Mouse (Mus musculus) adrenal gland, postnatal 10 days (tissue): Measurements from ENCODE around the gene Vsig2. TPM values are rescaled to one million over a fixed set of nuclear protein-coding genes. Genes with fewer than 3 reads are reported as not detected.

Experiments used
- DNase-seq: peaks from one replicate; pipeline ENCODE4 v3.0.0; 2021; ENCODE audit warnings: mixed read lengths
- total RNA-seq, 2 experiments: library from RNA; stranded (reverse); gene quantifications; 2 replicates each; pipeline ENCODE4 v1.2.3; 2021

Vsig2 gene
- total RNA-seq, 2 experiments from 2014 or later: 5.6 to 9.0 TPM

DNA sequence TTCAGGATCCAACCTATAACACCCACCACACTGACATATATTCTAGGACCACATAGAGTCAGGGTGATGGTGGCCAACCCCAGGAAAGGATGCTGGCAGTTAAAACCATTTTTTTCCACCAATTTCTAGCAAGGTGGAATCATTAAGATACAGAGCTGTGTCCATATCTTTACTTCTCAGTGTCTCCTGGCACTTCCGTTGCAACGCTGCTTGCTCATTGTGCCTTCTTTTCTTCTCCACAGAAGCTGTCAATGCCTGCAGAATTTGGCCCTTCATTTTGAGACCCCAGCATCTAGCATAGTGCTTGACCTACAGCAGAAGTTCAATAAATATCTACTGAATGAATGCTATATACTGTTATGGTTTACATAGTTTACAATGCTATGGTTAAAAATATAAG is 28.0 kb downstream of the Vsig2 start:
- DNase-seq: no peak

GRCm38 (mm10) chr9:37567454-37567853 is 28.4 kb downstream of the Vsig2 start:
- no peak for DNase-seq

DNA sequence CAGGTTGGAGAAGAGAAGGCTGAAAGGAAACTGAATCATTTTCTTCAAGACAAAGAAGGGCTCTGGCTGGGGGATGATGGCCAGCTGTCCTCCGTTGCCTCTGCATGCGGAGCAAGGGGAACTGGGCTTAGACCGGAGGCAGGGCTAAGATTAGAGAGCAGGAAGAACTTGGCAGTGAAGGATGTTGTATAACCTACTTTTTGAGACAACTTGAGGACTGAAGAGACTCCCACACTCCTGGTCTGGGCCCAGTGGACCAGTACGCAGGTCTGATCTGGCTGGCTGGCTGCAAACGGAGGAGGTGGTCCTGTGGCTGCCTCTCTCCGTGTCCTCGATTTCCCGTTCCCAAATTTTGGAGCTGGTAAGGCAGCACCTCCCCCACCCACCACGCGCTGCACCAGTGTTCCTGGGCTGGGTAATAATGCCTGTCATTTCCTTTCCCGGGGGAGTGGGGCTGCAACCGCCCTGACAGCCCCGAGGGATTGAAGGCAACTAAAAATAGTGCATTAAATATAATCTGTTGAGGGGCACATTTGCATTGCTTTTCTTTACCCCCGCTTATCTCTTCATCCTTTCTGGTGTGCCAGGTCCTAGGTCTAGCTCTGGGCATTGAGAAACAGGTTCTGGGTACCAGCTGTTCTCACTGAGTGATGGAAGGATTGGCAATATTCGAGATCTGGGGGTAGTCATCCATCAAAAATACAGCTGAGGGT is 29.0 kb downstream of the Vsig2 start:
- DNase-seq: peak; percentile 32

DNA sequence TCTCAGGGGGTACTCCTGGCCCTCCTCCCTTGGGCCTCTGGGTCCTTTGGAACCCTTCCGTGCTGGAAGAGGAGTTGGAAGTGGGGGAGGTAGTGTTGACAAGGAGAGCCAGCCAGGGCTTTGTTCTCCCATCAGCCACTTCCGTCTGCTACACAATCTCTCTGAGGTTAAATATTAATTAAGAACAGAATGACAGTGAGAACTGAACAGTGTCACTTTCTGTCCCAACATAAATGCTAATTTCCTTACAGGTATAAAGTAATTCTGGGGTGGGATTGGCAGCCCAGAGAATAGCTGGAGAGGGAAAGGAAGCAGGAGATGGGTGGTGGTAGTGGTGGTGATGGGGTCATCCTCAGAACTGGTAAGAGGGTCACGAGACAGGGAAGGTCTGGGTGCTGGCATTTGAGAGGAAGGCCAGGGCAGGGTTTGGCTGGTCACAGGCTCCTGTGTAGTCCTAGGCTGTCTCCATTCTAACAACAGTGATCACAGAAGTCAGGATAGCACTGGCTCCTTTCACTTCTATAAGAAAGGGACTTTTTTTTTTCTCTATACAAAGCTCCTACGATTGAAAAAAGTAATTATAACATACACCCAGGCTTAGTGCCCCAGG is 29.7 kb downstream of the Vsig2 start:
- no peak for DNase-seq

DNA sequence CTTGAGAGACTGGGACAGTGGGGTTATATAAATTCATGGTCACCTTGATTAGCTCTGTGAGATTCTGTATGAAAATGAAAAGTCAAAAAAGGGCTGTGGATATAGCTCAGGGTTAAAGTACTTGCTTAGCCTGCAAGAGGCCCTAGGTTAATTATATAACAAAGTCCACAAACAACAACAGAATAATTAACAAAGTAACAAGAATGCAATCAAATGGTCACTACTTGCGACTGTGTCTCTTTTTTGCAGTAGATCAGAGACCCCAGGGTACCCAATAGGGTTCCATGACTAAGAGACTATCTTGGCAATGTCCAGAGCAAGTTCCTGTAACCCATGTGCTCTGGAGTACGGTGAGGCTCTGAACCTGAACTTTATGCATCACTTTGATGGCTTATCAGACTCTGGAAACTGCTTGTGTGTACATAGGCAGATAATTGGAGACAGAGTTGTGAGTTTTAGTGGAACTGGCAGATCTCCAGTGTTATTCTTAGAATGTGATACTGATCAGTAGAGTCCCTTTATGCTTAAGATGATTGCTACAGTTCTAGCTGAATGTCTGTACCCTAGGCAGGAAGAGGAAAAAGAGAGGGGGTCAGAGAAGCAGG is 30.3 kb downstream of the Vsig2 start:
- DNase-seq: no peak

DNA sequence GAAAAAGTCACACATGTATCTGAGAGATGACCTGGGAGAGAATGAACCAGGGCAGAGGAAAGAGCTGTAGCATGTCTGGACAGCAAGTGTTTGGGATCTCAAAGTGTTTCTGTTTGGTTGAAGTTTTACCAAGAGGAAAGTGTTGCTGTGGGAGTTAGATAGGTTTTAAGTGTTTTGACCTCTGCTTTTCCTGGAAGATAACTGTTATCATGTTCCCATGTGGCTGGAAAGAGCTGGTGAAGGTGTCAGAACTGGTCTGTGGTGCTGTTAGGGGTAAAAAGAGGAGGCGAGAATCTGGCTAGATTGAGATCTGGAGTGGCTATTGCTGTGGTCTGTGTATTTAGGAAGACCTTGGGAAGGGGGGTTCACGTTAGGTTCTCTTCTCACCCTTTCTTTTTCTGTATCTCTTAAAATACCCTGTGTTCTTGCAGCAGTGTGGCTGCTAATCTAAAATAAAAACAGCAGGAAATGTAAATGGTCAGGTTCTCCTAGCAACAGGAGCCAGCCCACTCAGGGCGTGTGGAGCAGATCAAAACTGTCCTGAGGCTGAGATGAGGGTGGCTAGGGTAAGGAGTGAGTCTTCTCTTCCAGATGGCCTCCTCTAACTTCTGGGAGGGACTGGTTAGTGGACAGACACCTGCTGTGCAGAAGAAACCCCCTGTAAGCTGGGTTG is 33.3 kb downstream of the Vsig2 start:
- DNase-seq: no peak

DNA sequence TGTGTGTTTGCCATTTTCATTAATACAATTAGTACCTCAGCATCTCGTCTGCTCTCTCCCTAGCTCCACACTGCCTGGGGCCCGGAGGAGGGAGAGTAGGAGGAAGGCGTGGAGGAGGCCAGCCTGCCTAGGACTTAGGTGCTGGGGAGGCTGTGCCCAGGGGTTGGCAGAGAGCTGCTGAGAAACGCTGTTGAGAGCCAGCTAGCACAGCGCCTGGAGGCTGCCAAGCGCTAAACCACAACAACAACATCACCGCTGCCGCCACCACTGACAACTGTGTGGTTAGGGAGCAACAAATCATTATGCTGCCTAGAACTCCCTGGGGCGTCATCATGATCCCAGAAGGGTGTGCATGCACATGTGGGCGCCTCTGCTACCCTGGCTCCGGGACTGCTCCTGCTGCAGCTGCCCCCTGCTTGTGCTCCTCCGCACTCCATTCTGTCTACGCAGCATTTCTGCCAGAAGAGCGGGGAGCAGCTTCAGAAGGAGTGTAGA is 37.4 kb downstream of the Vsig2 start:
- peak; percentile 30 for DNase-seq

- DNase-seq: no peak
Observed at GRCm38 (mm10) chr9:37583594-37583993, 44.5 kb downstream of the Vsig2 start.

GRCm38 (mm10) chr9:37586718-37587117 is 47.7 kb downstream of the Vsig2 start:
- DNase-seq: no peak

GRCm38 (mm10) chr9:37590381-37590780 is 51.3 kb downstream of the Vsig2 start:
- DNase-seq: no peak

GRCm38 (mm10) chr9:37592025-37592424 is 53.0 kb downstream of the Vsig2 start:
- DNase-seq: no peak

DNA sequence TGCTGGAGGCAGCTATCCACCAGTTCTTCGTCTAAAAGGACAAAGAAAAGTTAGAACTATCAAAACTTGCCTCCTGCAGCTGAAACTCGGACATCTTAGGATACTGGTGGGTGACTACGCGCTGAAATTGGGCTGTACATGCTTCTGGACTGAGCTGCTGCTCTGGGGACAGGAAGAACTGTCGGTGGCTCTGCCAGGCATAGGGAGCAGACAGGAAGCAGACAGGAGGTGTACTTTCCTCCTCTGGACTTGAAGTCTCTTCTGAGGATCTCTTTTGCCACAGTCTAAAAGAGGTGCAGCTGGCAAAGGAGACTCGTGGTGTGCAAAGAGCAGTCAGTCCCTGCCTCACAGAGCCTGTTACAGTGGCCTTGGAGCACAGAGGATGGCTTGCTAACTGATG is 53.6 kb downstream of the Vsig2 start:
- DNase-seq: no peak

- DNase-seq: no peak
Observed at GRCm38 (mm10) chr9:37593690-37594089, 54.6 kb downstream of the Vsig2 start.

Other genes with a start within 250 kb of the Vsig2 start
- gene Ccdc15, start 190.8 kb upstream of the Vsig2 start, total RNA-seq: 1 to 10 TPM; 2.4 to 4.0 TPM
- under 1 TPM; 0.21 to 0.33 TPM for gene Hepacam, start 171.9 kb upstream of the Vsig2 start, total RNA-seq
- gene Robo4, start 137.4 kb upstream of the Vsig2 start, total RNA-seq: 10 to 100 TPM; 24.9 to 28.4 TPM
- under 1 TPM; 0.45 to 0.72 TPM for gene Robo3, start 106.0 kb upstream of the Vsig2 start, total RNA-seq
- 10 to 100 TPM; 14.7 to 22.5 TPM for gene Msantd2, start 49.9 kb upstream of the Vsig2 start, total RNA-seq
- gene Esam, start 11.2 kb upstream of the Vsig2 start, total RNA-seq: 10 to 100 TPM; 79.7 to 80.2 TPM
- gene Nrgn, start 13.6 kb downstream of the Vsig2 start, total RNA-seq: 1 to 10 TPM; 4.2 to 5.4 TPM
- 10 to 100 TPM; 13.7 to 14.5 TPM for gene Siae, start 16.4 kb downstream of the Vsig2 start, total RNA-seq
- 1 to 10 TPM; 3.5 to 3.7 TPM for gene Spa17, start 74.5 kb downstream of the Vsig2 start, total RNA-seq
- gene Tbrg1, start 118.1 kb downstream of the Vsig2 start, total RNA-seq: 10 to 100 TPM; 81.4 to 88.9 TPM
- under 1 TPM in 1 of 2 experiments, not detected in 1; 0.99 TPM for gene Panx3, start 130.0 kb downstream of the Vsig2 start, total RNA-seq
- not detected for gene Olfr160, start 177.0 kb downstream of the Vsig2 start, total RNA-seq
- gene Olfr874, start 205.9 kb downstream of the Vsig2 start, total RNA-seq: not detected
- not detected for gene Olfr875, start 232.6 kb downstream of the Vsig2 start, total RNA-seq